Comparison of ENCODE assay signal across 18 mouse cellular contexts in the genomic region with DNA sequence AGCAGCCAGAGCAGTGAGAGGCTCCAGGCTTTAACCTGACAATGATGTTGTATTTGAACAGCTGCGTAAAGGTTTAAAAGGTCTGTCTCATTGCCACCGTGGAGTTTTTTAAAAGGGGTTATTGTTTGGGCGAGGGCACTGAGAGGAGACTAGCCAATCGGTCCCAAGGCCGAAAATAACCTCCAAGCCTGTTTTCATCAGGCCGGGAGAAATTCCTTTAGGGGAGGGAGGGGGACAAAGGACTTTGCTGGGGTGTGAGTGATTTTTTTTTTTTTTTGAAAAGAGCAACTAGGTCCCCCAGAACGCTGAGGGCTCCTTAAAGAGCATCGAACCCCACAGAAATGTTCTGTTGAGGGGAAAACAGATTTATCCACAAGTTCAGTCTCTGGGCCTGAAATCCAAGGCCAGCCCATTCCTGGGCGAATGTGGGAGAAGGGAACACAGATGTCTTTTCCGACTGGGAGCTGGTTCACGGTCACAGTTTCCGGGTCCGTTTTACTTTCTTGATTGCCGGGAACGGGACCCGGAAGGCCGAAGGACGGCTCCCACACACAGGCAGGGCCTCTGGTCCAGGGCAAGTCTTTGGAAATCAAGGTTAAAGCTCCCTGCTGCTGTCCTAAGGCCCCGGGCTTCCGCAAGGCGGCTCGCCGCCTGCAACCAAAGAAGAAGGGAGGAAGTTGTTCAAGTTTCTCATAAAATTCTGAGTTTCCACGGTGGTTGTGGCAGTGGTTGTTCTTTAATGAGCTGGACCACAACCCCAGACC. TPM values are rescaled to one million over a fixed set of nuclear protein-coding genes. Genes with fewer than 3 reads are reported as not detected.
DNase-seq lines count a peak whose midpoint lies in the region; ATAC-seq and TF ChIP-seq lines count a peak whose summit lies in the region.
"Had no signal": no experiment of that assay in that cellular context is flagged by ENCODE, and none has a peak within 500 bp of the region (broad histone marks: within the 10 kb centered on the region; RNA-seq: fewer than 3 reads in every experiment).

No protein-coding gene starts in this region.

- H3K4me2 ChIP-seq in neural tube, embryonic 14.5 days (ENCODE audit: low read depth, low read length), result peak overlapping the region; percentile 44
- H3K4me2 ChIP-seq: liver, embryonic 11.5 days had no signal

- H3K4me3 ChIP-seq in kidney, adult 2 months (ENCODE audit: insufficient read depth, low read depth, low read length), result peak overlapping the region; percentile 32
- H3K4me3 ChIP-seq in neural tube, embryonic 14.5 days (ENCODE audit: low read depth, low read length), result peak overlapping the region; percentile 33
- H3K4me3 ChIP-seq: midbrain, embryonic 10.5 days had no signal

- peak overlapping the region; percentile 93 for H3K27ac ChIP-seq in kidney, adult 2 months (ENCODE audit: insufficient read depth, low read depth, low read length)
- H3K27ac ChIP-seq in neural tube, embryonic 14.5 days (ENCODE audit: low read depth, low read length), result peak overlapping the region; percentile 83
- H3K27ac ChIP-seq: midbrain, embryonic 10.5 days had no signal

- no peaks in the 10 kb centered on the region for H3K9me3 ChIP-seq in neural tube, embryonic 14.5 days (ENCODE audit: control insufficient read depth, low read length)
- H3K9me3 ChIP-seq: midbrain, embryonic 10.5 days had no signal

- ATAC-seq in granulocyte monocyte progenitor cell, adult 5-6 weeks (replicated peaks; ENCODE audit: poor library complexity, severe bottlenecking), result peak; percentile 40; the same call in 1 of the 2 replicates
- ATAC-seq in neural tube, embryonic 14.5 days (ENCODE audit: low read depth), result 0 out of 2 replicates have a peak, but pooled peaks have one; percentile 6
- ATAC-seq: CD4-positive, CD25-positive, alpha-beta regulatory T cell, adult 4 months; lung, postnatal 0 days had no signal

- TF ChIP-seq POLR2A in kidney, adult 2 months (IDR thresholded peaks at IDR 0.05; ENCODE audit: low read depth, low read length), result no peak

- no peak for TF ChIP-seq CTCF in kidney, adult 2 months (conservative IDR thresholded peaks at IDR 0.05; ENCODE audit: insufficient read depth, insufficient read length, low read depth, low read length)

- peaks cover 2% of the 10 kb centered on the region; the same call in 1 of the 2 replicates for H3K27me3 ChIP-seq in kidney, adult 2 months (replicated peaks; ENCODE audit: control insufficient read depth, insufficient read depth, low read length)
- H3K27me3 ChIP-seq in neural tube, embryonic 14.5 days (ENCODE audit: control insufficient read depth, insufficient read depth, low read length), result peaks cover 19% of the 10 kb centered on the region

- H3K4me1 ChIP-seq in kidney, adult 2 months (ENCODE audit: control insufficient read depth, insufficient read depth, low read length), result no peaks in the 10 kb centered on the region
- H3K4me1 ChIP-seq in neural tube, embryonic 14.5 days (ENCODE audit: control insufficient read depth, insufficient read depth, low read length), result no peaks in the 10 kb centered on the region; the same call in 1 of the 2 replicates

- peak; percentile 62 for DNase-seq in kidney, adult 2 months
- no peak for DNase-seq in kidney, adult 11 months
- DNase-seq in kidney, postnatal 10 days, result peak; percentile 59
- DNase-seq in thymus, postnatal 14 days, result no peak
- DNase-seq in cerebellum, adult 11 months, result no peak
- DNase-seq: adrenal gland, adult 2 months; cerebellum, postnatal 36 days had no signal

- 22% methylated on average over 24 of the region's 24 CpGs for WGBS in kidney, adult 2 months
- under 1% methylated on average over 24 of the region's 24 CpGs for WGBS in neural tube, embryonic 14.5 days

- H3K36me3 ChIP-seq in kidney, adult 2 months (ENCODE audit: control insufficient read depth, insufficient read depth, low read length), result no peaks in the 10 kb centered on the region
- H3K36me3 ChIP-seq in neural tube, embryonic 14.5 days (ENCODE audit: control insufficient read depth, insufficient read depth, low read length), result no peaks in the 10 kb centered on the region
- H3K36me3 ChIP-seq: midbrain, embryonic 10.5 days had no signal

- peak overlapping the region; percentile 56 for H3K9ac ChIP-seq in neural tube, embryonic 14.5 days (replicated peaks; ENCODE audit: low read depth, low read length)

RNA-seq across cellular contexts. Expression of a gene that starts 2.0 kb away (rescaled TPM):
- 7.6 and 7.9 TPM in 2 replicates for polyA plus RNA-seq in kidney, adult 2 months (2012; rRNA removed)
- not detected in 2 replicates for total RNA-seq in granulocyte monocyte progenitor cell, adult 5-6 weeks (2014; fragmentation: Nextera tagmentation)
- not detected in 2 replicates for total RNA-seq in granulocyte monocyte progenitor cell, adult 5-6 weeks (2017)
- 55.4 and 90.2 TPM in 2 replicates for polyA plus RNA-seq in neural tube, embryonic 14.5 days (2014; fragmentation: Nextera tagmentation; extraction: Ambion mirVana)
- total RNA-seq: adrenal gland, adult 2 months; layer of hippocampus, postnatal 25 days; neutrophil, adult 5-6 weeks had no signal
- polyA plus RNA-seq: adrenal gland, adult 2 months; CD4-positive, CD25-positive, alpha-beta regulatory T cell, adult 4 months; heart, embryonic 16.5 days; midbrain, embryonic 10.5 days had no signal

RNA-seq across cellular contexts. Expression of a gene that starts 7.8 kb away (rescaled TPM):
- 23.9 and 26.0 TPM in 2 replicates for polyA plus RNA-seq in kidney, adult 2 months (2012; rRNA removed)
- total RNA-seq in granulocyte monocyte progenitor cell, adult 5-6 weeks (2014; fragmentation: Nextera tagmentation), result not detected in 2 replicates
- total RNA-seq in granulocyte monocyte progenitor cell, adult 5-6 weeks (2017), result not detected in 2 replicates
- 20.9 and 37.4 TPM in 2 replicates for polyA plus RNA-seq in neural tube, embryonic 14.5 days (2014; fragmentation: Nextera tagmentation; extraction: Ambion mirVana)
- total RNA-seq: layer of hippocampus, postnatal 25 days; neutrophil, adult 5-6 weeks had no signal
- polyA plus RNA-seq: CD4-positive, CD25-positive, alpha-beta regulatory T cell, adult 4 months; midbrain, embryonic 10.5 days had no signal

RNA-seq across cellular contexts. Expression of a gene that starts 10.4 kb away (rescaled TPM):
- 2.1 and 2.8 TPM in 2 replicates for polyA plus RNA-seq in kidney, adult 2 months (2012; rRNA removed)
- total RNA-seq in granulocyte monocyte progenitor cell, adult 5-6 weeks (2014; fragmentation: Nextera tagmentation), result not detected in 2 replicates
- not detected in 2 replicates for total RNA-seq in granulocyte monocyte progenitor cell, adult 5-6 weeks (2017)
- 0.09 TPM in 1 of 2 replicates, not detected in the other for polyA plus RNA-seq in neural tube, embryonic 14.5 days (2014; fragmentation: Nextera tagmentation; extraction: Ambion mirVana)
- total RNA-seq: adrenal gland, adult 2 months; layer of hippocampus, postnatal 25 days; neutrophil, adult 5-6 weeks had no signal
- polyA plus RNA-seq: adrenal gland, adult 2 months; CD4-positive, CD25-positive, alpha-beta regulatory T cell, adult 4 months; heart, embryonic 16.5 days; lung, postnatal 0 days; midbrain, embryonic 10.5 days; thymus, postnatal 0 days had no signal

RNA-seq across cellular contexts. Expression of a gene that starts 14.7 kb away (rescaled TPM):
- polyA plus RNA-seq in kidney, adult 2 months (2012; rRNA removed), result 45.8 and 46.2 TPM in 2 replicates
- total RNA-seq in granulocyte monocyte progenitor cell, adult 5-6 weeks (2014; fragmentation: Nextera tagmentation), result not detected in 2 replicates
- not detected in 2 replicates for total RNA-seq in granulocyte monocyte progenitor cell, adult 5-6 weeks (2017)
- 19.9 and 23.6 TPM in 2 replicates for polyA plus RNA-seq in neural tube, embryonic 14.5 days (2014; fragmentation: Nextera tagmentation; extraction: Ambion mirVana)
- total RNA-seq: layer of hippocampus, postnatal 25 days; neutrophil, adult 5-6 weeks had no signal
- polyA plus RNA-seq: CD4-positive, CD25-positive, alpha-beta regulatory T cell, adult 4 months; midbrain, embryonic 10.5 days had no signal

RNA-seq across cellular contexts. Expression of a gene that starts 14.9 kb away (rescaled TPM):
- not detected in 2 replicates for polyA plus RNA-seq in kidney, adult 2 months (2012; rRNA removed)
- total RNA-seq in granulocyte monocyte progenitor cell, adult 5-6 weeks (2014; fragmentation: Nextera tagmentation), result not detected in 2 replicates
- total RNA-seq in granulocyte monocyte progenitor cell, adult 5-6 weeks (2017), result not detected in 2 replicates
- not detected in 2 replicates for polyA plus RNA-seq in neural tube, embryonic 14.5 days (2014; fragmentation: Nextera tagmentation; extraction: Ambion mirVana)
- total RNA-seq: adrenal gland, adult 2 months; gastrocnemius, postnatal 4 days; layer of hippocampus, postnatal 25 days; neutrophil, adult 5-6 weeks had no signal
- polyA plus RNA-seq: adrenal gland, adult 2 months; CD4-positive, CD25-positive, alpha-beta regulatory T cell, adult 4 months; heart, embryonic 16.5 days; lung, postnatal 0 days; midbrain, embryonic 10.5 days; thymus, postnatal 0 days had no signal

Comparison
In these comparisons a context has a peak if more than half of its experiments do, and no peak if none do; other contexts are left out.
1. DNase-seq: peak in kidney, adult 2 months (single experiment) and kidney, postnatal 10 days (single experiment); none in kidney, adult 11 months (single experiment), thymus, postnatal 14 days (single experiment) and cerebellum, adult 11 months (single experiment).